Mouse (Mus musculus) yolk sac, embryonic 10.5 days (tissue): ENCODE data around the gene AL732309.1.
"Not testable (repeated sequence)": the region's sequence is repeated elsewhere in the genome, so short reads cannot be mapped to it uniquely, and the experiment has no call there.

Source experiments
- DNase-seq: peaks from one replicate; pipeline ENCODE4 v3.0.0-alpha.2; 2017; ENCODE audit warnings: low spot score

The AL732309.1 gene

GRCm38 (mm10) chr2:25267241-25267640 lies 20.6 kb upstream of the AL732309.1 start:
- no peak for DNase-seq

DNA sequence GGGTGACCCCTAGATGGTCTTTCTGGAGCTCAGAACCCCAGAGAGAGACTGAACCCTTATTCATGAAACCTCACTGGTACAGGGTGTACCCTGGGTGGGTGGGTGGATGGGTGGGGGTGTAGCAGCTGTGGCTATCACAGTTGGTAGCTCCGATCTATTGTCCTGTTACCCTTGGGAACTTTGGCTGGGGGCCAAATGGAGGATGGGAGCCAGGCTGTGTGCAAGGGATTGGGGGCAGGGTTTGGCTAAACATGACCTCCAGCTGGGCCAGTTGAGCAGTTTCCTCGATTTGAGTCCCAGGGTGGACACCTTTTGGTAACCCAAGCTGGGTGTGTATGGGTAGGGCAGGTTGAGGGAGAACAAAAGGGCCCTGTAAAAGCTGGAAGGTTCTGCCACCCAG lies 20.1 kb upstream of the AL732309.1 start:
- DNase-seq: no peak

DNA sequence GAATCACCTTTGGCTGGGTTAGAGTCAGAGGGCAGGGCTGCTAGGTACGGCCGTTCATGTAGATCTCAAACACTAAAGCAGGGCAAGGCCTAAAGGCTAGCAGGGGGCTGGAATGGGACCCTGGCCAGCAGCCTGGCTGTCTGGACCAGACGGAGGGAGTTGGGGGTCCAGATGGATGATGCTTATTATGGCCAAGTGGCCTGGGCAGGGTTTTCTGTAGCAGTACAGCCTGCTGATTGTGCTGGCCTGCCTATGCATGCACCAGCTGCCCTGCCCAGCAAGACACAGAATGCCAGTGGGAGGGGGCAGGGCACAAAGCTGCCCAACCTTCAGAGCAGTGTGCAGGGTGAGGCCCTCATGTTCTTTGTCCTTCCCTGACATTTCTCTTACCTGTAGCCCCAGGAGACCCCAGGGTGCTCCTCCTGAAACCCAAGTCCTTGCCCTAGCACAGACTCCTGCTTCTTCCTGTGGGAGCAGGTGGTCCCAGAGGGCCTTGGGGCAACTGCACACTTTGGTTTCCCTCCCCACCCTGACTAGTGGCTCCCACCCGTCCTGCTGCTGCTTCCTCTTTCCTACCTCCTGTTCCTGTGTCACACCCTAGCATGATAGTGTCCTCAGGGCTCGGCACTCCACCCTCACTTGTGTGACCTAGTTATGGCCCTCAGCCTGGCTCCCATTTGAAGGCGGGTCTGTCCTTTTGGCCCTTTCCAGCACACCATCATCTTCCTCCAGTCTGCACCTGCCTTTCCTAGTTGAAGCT lies 19.4 kb upstream of the AL732309.1 start:
- DNase-seq: no peak

- no peak for DNase-seq
Measured at GRCm38 (mm10) chr2:25264851-25265250, 18.2 kb upstream of the AL732309.1 start.

DNA sequence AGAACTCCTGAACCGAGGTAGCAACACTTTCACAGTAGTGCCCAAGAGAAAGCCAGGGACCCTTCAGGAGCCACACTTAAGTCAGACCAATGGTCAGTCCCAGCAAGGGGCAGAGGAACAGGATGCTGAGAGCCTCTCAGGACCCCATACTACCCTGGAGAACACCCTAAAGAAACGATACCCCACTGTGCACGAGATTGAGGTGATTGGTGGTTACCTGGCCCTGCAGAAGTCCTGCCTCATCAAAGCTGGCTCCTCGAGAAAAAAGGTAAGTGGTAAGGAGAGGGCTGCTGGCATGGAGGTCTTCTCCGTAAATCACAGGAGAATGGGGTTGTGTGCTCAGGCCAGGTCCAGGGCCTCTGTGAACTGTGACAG lies 17.6 kb upstream of the AL732309.1 start:
- no peak for DNase-seq

GRCm38 (mm10) chr2:25263623-25264285 lies 17.1 kb upstream of the AL732309.1 start:
- DNase-seq: no peak

GRCm38 (mm10) chr2:25262795-25263622 lies 16.3 kb upstream of the AL732309.1 start:
- DNase-seq: no peak

GRCm38 (mm10) chr2:25262291-25262767 lies 15.7 kb upstream of the AL732309.1 start, which contains the start of gene Tprn:
Gene Tprn, plus strand, starts transcription at chr2:25262618.
- peak; percentile 94 for DNase-seq

DNA sequence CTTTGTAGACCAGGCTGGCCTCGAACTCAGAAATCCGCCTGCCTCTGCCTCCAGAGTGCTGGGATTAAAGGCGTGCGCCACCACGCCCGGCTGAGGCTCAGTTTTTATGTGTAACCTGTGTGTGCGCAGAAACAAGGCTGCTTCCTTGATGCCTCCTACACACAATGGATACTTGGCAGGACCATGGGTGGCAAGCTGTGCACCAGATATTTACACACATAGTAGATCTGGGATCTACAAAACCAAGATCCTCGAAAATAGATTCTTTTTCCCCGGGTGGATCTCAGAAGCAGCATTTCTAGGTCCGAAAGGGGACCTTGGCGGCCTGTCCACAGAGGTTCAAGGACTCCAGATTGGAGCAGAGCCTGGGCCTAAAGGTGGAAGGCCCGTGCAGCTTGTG lies 15.2 kb upstream of the AL732309.1 start:
- peak; percentile 49 for DNase-seq

- no peak for DNase-seq
Measured at GRCm38 (mm10) chr2:25258887-25259286, 12.2 kb upstream of the AL732309.1 start.

DNA sequence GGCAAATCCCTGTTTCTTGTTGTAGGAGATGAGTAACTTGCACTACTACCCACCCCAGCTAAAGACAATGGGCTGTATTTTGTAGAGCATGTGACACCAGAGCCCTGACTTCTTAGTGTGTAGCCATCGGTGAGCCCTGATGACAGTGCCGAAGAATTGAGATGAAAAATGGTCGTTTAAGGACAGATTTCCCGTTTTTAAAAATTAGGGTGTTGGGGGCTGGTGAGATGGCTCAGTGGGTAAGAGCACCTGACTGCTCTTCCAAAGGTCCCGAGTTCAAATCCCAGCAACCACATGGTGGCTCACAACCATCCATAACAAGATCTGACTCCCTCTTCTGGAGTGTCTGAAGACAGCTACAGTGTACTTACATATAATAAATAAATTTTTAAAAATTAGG lies 10.6 kb upstream of the AL732309.1 start:
- not testable (repeated sequence) for DNase-seq

DNA sequence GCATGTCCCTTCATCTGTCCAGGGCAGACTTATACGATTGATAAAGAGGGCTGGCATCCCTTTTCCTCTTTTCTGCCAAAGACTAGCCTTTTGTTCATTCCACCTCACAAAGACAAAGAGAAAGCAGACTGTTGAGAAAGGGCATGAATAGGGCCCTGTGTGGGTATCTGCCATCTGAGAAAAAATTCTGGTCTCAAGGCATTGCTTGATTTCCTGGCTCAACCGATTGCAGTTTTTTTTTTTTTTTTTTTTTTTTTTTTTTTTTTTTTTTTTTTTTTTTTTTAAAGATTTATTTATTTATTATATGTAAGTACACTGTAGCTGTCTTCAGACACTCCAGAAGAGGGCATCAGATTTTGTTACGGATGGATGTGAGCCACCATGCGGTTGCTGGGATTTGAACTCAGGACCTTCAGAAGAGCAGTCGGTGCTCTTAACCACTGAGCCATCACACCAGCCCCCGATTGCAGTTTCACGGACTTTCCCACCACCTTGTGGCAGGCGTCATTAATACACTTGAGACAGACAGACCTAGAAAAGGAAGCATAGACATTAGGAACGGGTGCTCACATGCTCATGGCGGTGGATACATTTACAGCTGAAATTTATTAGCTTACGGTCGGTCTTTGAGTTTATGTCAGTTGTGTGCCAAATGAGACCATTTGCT lies 9.9 kb upstream of the AL732309.1 start:
- not testable (repeated sequence) for DNase-seq

DNA sequence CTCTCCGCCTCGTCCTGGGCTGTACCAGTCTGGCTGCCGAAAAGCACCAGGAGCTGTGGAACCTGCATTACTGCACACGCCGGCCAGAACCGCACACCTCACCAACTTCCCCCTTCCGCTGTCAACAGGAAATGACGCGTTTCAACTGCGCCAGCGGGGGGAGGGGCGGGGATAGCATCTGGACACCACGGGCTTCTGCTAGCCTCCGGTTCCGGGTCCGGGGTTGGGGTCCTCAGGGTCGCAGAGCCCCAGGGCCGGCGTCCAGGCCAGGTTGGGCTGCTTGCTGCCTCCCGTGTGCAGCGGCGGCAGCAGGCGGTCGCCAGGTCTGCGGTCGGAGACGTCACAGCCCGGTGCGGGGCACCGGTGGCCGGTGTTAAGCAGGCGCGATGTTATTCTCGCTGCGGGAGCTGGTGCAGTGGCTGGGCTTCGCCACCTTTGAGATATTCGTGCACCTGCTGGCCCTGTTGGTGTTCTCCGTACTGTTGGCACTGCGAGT lies 8.7 kb upstream of the AL732309.1 start, which contains the start of gene Tmem203:
TSS of gene Tmem203 (plus strand) at position 156 of the 496 bp plus-strand sequence.
- DNase-seq: peak; percentile 92

GRCm38 (mm10) chr2:25252331-25252730 lies 5.7 kb upstream of the AL732309.1 start:
- DNase-seq: no peak

GRCm38 (mm10) chr2:25244144-25244543 lies 2.5 kb downstream of the AL732309.1 start:
- no peak for DNase-seq

DNA sequence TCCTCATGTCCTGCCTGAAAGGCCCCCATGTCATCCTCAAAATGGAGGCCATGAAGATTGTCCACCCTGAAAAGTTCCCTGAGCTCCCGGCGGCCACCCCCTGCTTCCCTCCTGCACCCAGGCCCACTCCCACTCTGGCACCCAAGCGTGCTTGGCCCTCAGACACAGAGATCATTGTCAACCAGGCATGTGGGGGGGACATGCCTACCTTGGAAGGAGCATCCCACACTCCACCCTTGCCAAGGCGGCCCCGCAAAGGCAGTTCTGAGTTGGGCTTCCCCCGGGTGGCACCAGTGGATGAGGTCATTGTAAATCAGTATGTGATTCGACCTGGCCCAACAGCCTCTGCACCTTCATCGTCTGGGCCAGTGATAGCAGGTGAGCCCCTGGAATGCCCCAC lies 3.3 kb downstream of the AL732309.1 start:
- no peak for DNase-seq

DNA sequence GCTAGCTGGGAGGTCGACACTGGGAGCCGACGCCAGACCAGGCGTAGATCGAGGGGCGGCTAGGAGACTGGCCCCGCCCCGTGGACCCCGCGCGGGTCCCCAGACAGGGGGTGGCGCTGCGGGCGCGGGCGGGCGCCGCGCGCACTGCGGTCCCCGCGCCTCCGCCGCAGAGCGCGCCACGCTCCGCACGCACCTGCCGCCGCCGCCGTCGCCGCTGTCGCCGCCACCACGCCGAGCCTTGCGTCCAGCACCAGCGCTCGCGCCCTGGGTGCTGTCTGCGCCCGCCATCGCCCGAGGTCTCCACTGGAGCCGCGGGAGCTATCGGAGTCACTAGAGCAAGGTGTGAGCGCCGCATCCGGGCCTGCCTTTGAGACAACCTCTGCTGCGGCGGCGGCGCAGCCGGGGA lies 4.6 kb downstream of the AL732309.1 start, which contains the start of the genes Rnf208 and Cysrt1:
TSS of gene Rnf208 (plus strand) at position 155 of the 406 bp plus-strand sequence.
TSS of gene Cysrt1 (minus strand) at position 352 of the 406 bp plus-strand sequence.
- DNase-seq: no peak

DNA sequence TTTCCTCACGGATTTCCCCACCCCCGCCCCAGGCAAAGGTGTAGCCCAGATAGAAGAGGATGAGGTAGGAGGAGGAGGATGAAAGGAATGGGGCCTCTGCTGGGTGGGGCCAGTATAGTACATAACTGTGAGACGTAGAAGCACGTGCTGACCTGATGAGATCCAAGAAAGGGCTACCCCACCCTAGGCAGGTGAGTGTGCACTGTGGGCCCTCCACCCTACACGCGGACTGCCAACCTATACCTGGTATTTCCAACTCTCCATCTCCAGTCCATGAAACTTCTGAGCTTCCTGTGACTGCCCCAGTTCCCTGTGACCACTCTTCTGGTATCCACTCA lies 5.3 kb downstream of the AL732309.1 start:
- no peak for DNase-seq

GRCm38 (mm10) chr2:25240723-25241437 lies 5.8 kb downstream of the AL732309.1 start:
- DNase-seq: peak; percentile 89

DNA sequence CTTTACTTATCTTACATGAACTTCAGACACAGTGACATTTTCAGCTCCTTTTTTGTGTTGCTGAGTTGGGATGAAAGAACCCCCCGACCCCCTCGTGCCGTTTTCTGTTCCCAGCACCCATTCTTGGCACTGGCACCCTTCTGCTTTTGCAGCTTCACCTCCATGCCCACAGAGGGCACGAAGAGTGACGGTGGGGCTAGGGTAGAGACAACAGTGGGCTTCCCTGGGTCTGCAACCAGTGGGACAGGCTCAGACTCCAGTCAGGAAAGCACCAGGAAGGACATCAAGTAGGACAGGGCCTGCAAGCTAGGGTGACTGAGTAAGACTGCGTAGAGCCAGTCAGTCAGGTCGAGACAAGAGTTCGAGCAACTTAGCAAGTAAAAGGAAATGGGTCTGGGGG lies 6.4 kb downstream of the AL732309.1 start:
- no peak for DNase-seq

DNA sequence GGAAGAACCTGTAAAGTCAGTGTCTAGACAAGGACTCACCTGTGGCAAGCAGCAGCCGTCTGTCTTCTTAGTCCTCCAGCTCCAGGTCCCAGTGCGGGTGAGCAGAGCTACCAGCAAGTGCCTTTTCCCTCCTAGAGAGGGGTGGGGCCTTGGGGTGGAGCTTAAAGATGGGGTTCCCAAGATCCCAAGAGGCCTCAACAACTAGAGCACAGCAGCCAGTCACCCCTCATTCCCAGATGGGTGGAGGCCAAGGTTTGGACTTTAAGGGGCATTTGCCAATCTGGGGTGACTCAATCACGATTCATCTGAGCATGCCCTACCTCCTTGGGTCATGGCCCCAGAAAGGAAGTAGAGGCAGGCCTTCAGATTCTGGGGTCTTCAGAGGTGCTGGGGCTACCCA lies 6.9 kb downstream of the AL732309.1 start:
- no peak for DNase-seq
